Mouse (Mus musculus) liver, embryonic 14.5 days (tissue): ENCODE results near the gene Slc26a9.

ENCODE experiments used
- CTCF ChIP-seq: IDR thresholded peaks from 2 replicates; pipeline ENCODE4 v1.5.1; 2016; ENCODE audit warnings: antibody characterized with exemption, low read depth, control low read depth
- EP300 ChIP-seq: IDR thresholded peaks from 2 replicates; pipeline ENCODE4 v1.6.1; 2016; ENCODE audit warnings: antibody characterized with exemption, low read depth

DNA sequence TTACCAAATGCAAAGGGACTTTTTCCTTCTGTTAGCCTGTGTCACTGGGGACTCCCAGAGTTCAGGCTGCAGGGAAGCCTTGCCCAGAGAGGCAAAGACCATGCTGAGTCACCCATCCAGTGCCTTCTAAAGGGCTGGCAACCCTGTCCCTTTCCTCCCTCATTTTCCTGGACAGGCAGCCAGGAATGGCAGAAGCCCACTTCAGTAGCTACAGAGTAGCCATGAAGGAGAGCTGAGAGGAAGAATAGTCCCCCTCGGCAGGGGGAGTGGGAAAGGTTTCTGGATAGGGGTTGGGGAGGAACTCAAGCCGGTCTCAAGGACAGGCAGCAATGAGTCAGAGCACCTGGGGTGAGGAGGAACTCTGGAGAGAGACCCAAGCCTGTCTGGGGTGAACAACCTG is 3.9 kb downstream of the Slc26a9 start:
- TF ChIP-seq CTCF (no peak), EP300 (no peak)
